8 mouse cellular contexts compared by ENCODE assay signal in the genomic region with DNA sequence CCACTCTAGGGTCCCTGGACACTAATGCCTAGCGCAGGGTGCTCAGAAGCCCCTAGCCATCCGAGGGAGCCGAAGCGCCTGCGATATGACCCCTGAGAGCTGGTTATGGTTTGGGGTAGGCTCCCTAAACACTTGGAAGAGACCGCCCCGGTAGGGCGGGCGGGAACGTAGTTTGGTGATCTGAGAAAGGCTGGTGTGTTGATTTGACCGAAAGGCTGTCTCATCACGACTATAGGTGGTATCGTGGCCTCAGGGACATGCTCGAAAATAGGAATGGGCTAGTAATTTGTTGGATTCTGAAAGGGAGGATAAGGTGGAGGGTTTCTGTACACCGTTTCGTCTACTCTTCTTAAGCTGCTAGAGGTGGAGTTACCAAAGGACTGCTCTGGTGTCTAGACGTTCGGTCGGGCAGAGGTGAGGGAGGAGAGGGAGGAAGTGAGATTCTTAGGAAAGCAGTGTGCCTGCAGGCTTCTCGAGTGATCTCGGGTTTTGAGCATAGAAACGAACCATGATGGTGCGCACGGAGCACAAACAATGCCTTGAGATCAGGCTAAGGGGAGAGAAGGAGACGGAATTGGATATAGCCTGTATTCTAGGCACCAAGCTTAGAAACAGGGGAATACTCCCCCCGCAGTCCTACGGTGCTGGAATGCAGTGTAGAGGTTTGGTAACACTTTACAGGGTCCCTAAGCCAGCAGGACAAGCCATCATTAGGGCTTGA. TPM values are rescaled to one million over a fixed set of nuclear protein-coding genes. Genes with fewer than 3 reads are reported as not detected.
A peak's percentile ranks its signal among the peaks of the same experiment; 100 is the strongest.
DNase-seq lines count a peak whose midpoint lies in the region; ATAC-seq and TF ChIP-seq lines count a peak whose summit lies in the region.

No protein-coding gene starts in this region.

- H3K9ac ChIP-seq in forebrain, postnatal 0 days: peak overlapping the region; percentile 69
- H3K9ac ChIP-seq in kidney, embryonic 14.5 days (ENCODE audit: low read depth, low read length): peak overlapping the region; percentile 74
- peak overlapping the region; percentile 99 for H3K9ac ChIP-seq in stomach, postnatal 0 days (ENCODE audit: low read length)

- H3K27ac ChIP-seq in forebrain, postnatal 0 days (ENCODE audit: low read depth, low read length): peak overlapping the region; percentile 88
- peak overlapping the region; percentile 89 for H3K27ac ChIP-seq in kidney, embryonic 14.5 days (ENCODE audit: low read depth, low read length)
- H3K27ac ChIP-seq in stomach, postnatal 0 days (replicated peaks): peak overlapping the region; percentile 100

- no peaks in the 10 kb centered on the region for H3K27me3 ChIP-seq in erythroblast, embryonic 14.5 days (ENCODE audit: control insufficient read depth)
- no peaks in the 10 kb centered on the region for H3K27me3 ChIP-seq in forebrain, postnatal 0 days (ENCODE audit: insufficient read depth, low read length)
- H3K27me3 ChIP-seq in kidney, embryonic 14.5 days (ENCODE audit: control insufficient read depth, insufficient read depth, low read length): no peaks in the 10 kb centered on the region
- H3K27me3 ChIP-seq in stomach, postnatal 0 days (ENCODE audit: control insufficient read depth, insufficient read depth, low read length): no peaks in the 10 kb centered on the region

- H3K9me3 ChIP-seq in erythroblast, embryonic 14.5 days (ENCODE audit: control insufficient read depth, low read length): no peaks in the 10 kb centered on the region
- H3K9me3 ChIP-seq in forebrain, postnatal 0 days (ENCODE audit: low read length): no peaks in the 10 kb centered on the region
- no peaks in the 10 kb centered on the region for H3K9me3 ChIP-seq in kidney, embryonic 14.5 days (ENCODE audit: control insufficient read depth, low read length)
- H3K9me3 ChIP-seq in stomach, postnatal 0 days (ENCODE audit: control insufficient read depth, low read length): no peaks in the 10 kb centered on the region

- H3K4me1 ChIP-seq in erythroblast, embryonic 14.5 days (ENCODE audit: control insufficient read depth): peaks cover 92% of the 10 kb centered on the region
- H3K4me1 ChIP-seq in forebrain, postnatal 0 days (ENCODE audit: insufficient read depth): peaks cover 27% of the 10 kb centered on the region
- H3K4me1 ChIP-seq in kidney, embryonic 14.5 days (ENCODE audit: control insufficient read depth, insufficient read depth, low read length): peaks cover 50% of the 10 kb centered on the region
- peaks cover 8% of the 10 kb centered on the region for H3K4me1 ChIP-seq in stomach, postnatal 0 days (replicated peaks; ENCODE audit: control insufficient read depth, insufficient read depth)

- peaks cover 25% of the 10 kb centered on the region for H3K36me3 ChIP-seq in erythroblast, embryonic 14.5 days (ENCODE audit: control insufficient read depth)
- peaks cover 21% of the 10 kb centered on the region for H3K36me3 ChIP-seq in forebrain, postnatal 0 days (ENCODE audit: insufficient read depth)
- peaks cover 22% of the 10 kb centered on the region for H3K36me3 ChIP-seq in kidney, embryonic 14.5 days (ENCODE audit: control insufficient read depth, insufficient read depth, low read length)
- peaks cover 6% of the 10 kb centered on the region for H3K36me3 ChIP-seq in stomach, postnatal 0 days (ENCODE audit: control insufficient read depth, insufficient read depth, low read length)

- peak; percentile 40 for DNase-seq in MEL-GATA-1-ER (ENCODE audit: extremely low read depth, low read depth)
- DNase-seq in forebrain, postnatal 0 days: no peak
- peak; percentile 58 for DNase-seq in lung, postnatal 14 days
- DNase-seq in stomach, postnatal 0 days (ENCODE audit: low spot score): peak; percentile 71
- no peak for DNase-seq in frontal cortex, postnatal 14 days (ENCODE audit: low spot score in 2 of 2)

- ATAC-seq in erythroblast, adult 5-6 weeks (replicated peaks; ENCODE audit: low FRiP score, poor library complexity, severe bottlenecking): no peak
- no peak for ATAC-seq in forebrain, postnatal 0 days
- no peak for ATAC-seq in kidney, embryonic 14.5 days (ENCODE audit: low FRiP score, low TSS enrichment)
- no peak for ATAC-seq in stomach, postnatal 0 days (ENCODE audit: low FRiP score, low TSS enrichment)

- 1% methylated on average over 27 of the region's 27 CpGs for WGBS in forebrain, postnatal 0 days
- WGBS in kidney, embryonic 14.5 days: 2% methylated on average over 27 of the region's 27 CpGs
- WGBS in stomach, postnatal 0 days: under 1% methylated on average over 27 of the region's 27 CpGs

- TF ChIP-seq EP300 in stomach, postnatal 0 days (optimal IDR thresholded peaks at IDR 0.05): no peak

- H3K4me3 ChIP-seq in erythroblast, embryonic 14.5 days (replicated peaks): peak overlapping the region; percentile 65
- H3K4me3 ChIP-seq in forebrain, postnatal 0 days (ENCODE audit: low read depth, low read length): peak overlapping the region; percentile 42
- H3K4me3 ChIP-seq in kidney, embryonic 14.5 days (ENCODE audit: low read length): peak overlapping the region; percentile 62
- H3K4me3 ChIP-seq in stomach, postnatal 0 days (ENCODE audit: low read depth, low read length): peak overlapping the region; percentile 91

- peak overlapping the region; percentile 87 for H3K4me2 ChIP-seq in forebrain, postnatal 0 days (ENCODE audit: low read depth)
- H3K4me2 ChIP-seq in kidney, embryonic 14.5 days (replicated peaks; ENCODE audit: low read depth, low read length): peak overlapping the region; percentile 95
- peak overlapping the region; percentile 70 for H3K4me2 ChIP-seq in stomach, postnatal 0 days (replicated peaks; ENCODE audit: low read depth)

- no peak for TF ChIP-seq CTCF in forebrain, postnatal 0 days (IDR thresholded peaks at IDR 0.05; ENCODE audit: low read depth)
- no peak for TF ChIP-seq CTCF in stomach, postnatal 0 days (IDR thresholded peaks at IDR 0.05; ENCODE audit: low read depth)

RNA-seq across cellular contexts. Expression of a gene that starts 0.7 kb away (rescaled TPM):
- polyA plus RNA-seq in erythroblast, embryonic 14.5 days (2012): 1.4 and 1.5 TPM in 2 replicates
- 2.3 and 3.1 TPM in 2 replicates for total RNA-seq in erythroblast, adult 5-6 weeks (2015; ENCODE audit: low replicate concordance)
- 1.7 and 1.9 TPM in 2 replicates for total RNA-seq in erythroblast, adult 5-6 weeks (2017; ENCODE audit: low replicate concordance)
- 16.5 and 38.3 TPM in 2 replicates for total RNA-seq in forebrain, postnatal 0 days (2014; rRNA removed)
- 15.2 and 16.7 TPM in 2 replicates for polyA plus RNA-seq in forebrain, postnatal 0 days (2015; fragmentation: Nextera tagmentation; extraction: Ambion mirVana)
- 6.1 and 8.9 TPM in 2 replicates for polyA plus RNA-seq in kidney, embryonic 14.5 days (2014; fragmentation: Nextera tagmentation; extraction: Ambion mirVana)
- 7.7 and 13.1 TPM in 2 replicates for polyA plus RNA-seq in stomach, postnatal 0 days (2015; fragmentation: Nextera tagmentation; extraction: Ambion mirVana)

RNA-seq across cellular contexts. Expression of a gene that starts 7.4 kb away (rescaled TPM):
- polyA plus RNA-seq in erythroblast, embryonic 14.5 days (2012): 7.9 and 9.1 TPM in 2 replicates
- total RNA-seq in erythroblast, adult 5-6 weeks (2015; ENCODE audit: low replicate concordance): 50.3 and 58.7 TPM in 2 replicates
- 12.4 and 17.8 TPM in 2 replicates for total RNA-seq in erythroblast, adult 5-6 weeks (2017; ENCODE audit: low replicate concordance)
- 76.8 and 104 TPM in 2 replicates for total RNA-seq in forebrain, postnatal 0 days (2014; rRNA removed)
- 500 and 554 TPM in 2 replicates for polyA plus RNA-seq in forebrain, postnatal 0 days (2015; fragmentation: Nextera tagmentation; extraction: Ambion mirVana)
- 57.5 and 86.5 TPM in 2 replicates for polyA plus RNA-seq in kidney, embryonic 14.5 days (2014; fragmentation: Nextera tagmentation; extraction: Ambion mirVana)
- 43.0 and 53.7 TPM in 2 replicates for polyA plus RNA-seq in stomach, postnatal 0 days (2015; fragmentation: Nextera tagmentation; extraction: Ambion mirVana)

RNA-seq across cellular contexts. Expression of a gene that starts 24.5 kb away (rescaled TPM):
- polyA plus RNA-seq in erythroblast, embryonic 14.5 days (2012): 0.05 TPM in 1 of 2 replicates, not detected in the other
- total RNA-seq in erythroblast, adult 5-6 weeks (2015; ENCODE audit: low replicate concordance): not detected in 2 replicates
- not detected in 2 replicates for total RNA-seq in erythroblast, adult 5-6 weeks (2017; ENCODE audit: low replicate concordance)
- total RNA-seq in forebrain, postnatal 0 days (2014; rRNA removed): 1.2 and 1.6 TPM in 2 replicates
- 1.1 and 1.3 TPM in 2 replicates for polyA plus RNA-seq in forebrain, postnatal 0 days (2015; fragmentation: Nextera tagmentation; extraction: Ambion mirVana)
- 0.23 and 0.41 TPM in 2 replicates for polyA plus RNA-seq in kidney, embryonic 14.5 days (2014; fragmentation: Nextera tagmentation; extraction: Ambion mirVana)
- polyA plus RNA-seq in stomach, postnatal 0 days (2015; fragmentation: Nextera tagmentation; extraction: Ambion mirVana): 0.29 and 0.41 TPM in 2 replicates

RNA-seq across cellular contexts. Expression of a gene that starts 25.1 kb away (rescaled TPM):
- polyA plus RNA-seq in erythroblast, embryonic 14.5 days (2012): 10.0 and 12.3 TPM in 2 replicates
- total RNA-seq in erythroblast, adult 5-6 weeks (2015; ENCODE audit: low replicate concordance): 2.3 and 6.1 TPM in 2 replicates
- 2.9 and 3.9 TPM in 2 replicates for total RNA-seq in erythroblast, adult 5-6 weeks (2017; ENCODE audit: low replicate concordance)
- total RNA-seq in forebrain, postnatal 0 days (2014; rRNA removed): 32.7 and 45.6 TPM in 2 replicates
- 35.3 and 41.7 TPM in 2 replicates for polyA plus RNA-seq in forebrain, postnatal 0 days (2015; fragmentation: Nextera tagmentation; extraction: Ambion mirVana)
- polyA plus RNA-seq in kidney, embryonic 14.5 days (2014; fragmentation: Nextera tagmentation; extraction: Ambion mirVana): 62.2 and 73.8 TPM in 2 replicates
- polyA plus RNA-seq in stomach, postnatal 0 days (2015; fragmentation: Nextera tagmentation; extraction: Ambion mirVana): 28.4 and 30.8 TPM in 2 replicates

RNA-seq across cellular contexts. Expression of a gene that starts 26.7 kb away (rescaled TPM):
- not detected in 2 replicates for polyA plus RNA-seq in erythroblast, embryonic 14.5 days (2012)
- not detected in 2 replicates for total RNA-seq in erythroblast, adult 5-6 weeks (2015; ENCODE audit: low replicate concordance)
- not detected in 2 replicates for total RNA-seq in erythroblast, adult 5-6 weeks (2017; ENCODE audit: low replicate concordance)
- 0.23 and 0.62 TPM in 2 replicates for total RNA-seq in forebrain, postnatal 0 days (2014; rRNA removed)
- 0.58 and 0.69 TPM in 2 replicates for polyA plus RNA-seq in forebrain, postnatal 0 days (2015; fragmentation: Nextera tagmentation; extraction: Ambion mirVana)
- 0.11 and 0.43 TPM in 2 replicates for polyA plus RNA-seq in kidney, embryonic 14.5 days (2014; fragmentation: Nextera tagmentation; extraction: Ambion mirVana)
- 0.24 and 0.41 TPM in 2 replicates for polyA plus RNA-seq in stomach, postnatal 0 days (2015; fragmentation: Nextera tagmentation; extraction: Ambion mirVana)

Comparison
In these comparisons a context has a peak if more than half of its experiments do, and no peak if none do; other contexts are left out.
1. DNase-seq: peak in MEL-GATA-1-ER (single experiment), lung, postnatal 14 days (single experiment) and stomach, postnatal 0 days (single experiment); none in forebrain, postnatal 0 days (single experiment) and frontal cortex, postnatal 14 days (0 of 2).
2. Peak in every context shown above with its lines, with median percentiles within 50 percentile points of each other: H3K4me3 ChIP-seq, H3K27ac ChIP-seq, H3K4me2 ChIP-seq and H3K9ac ChIP-seq.